Mouse (Mus musculus) liver, postnatal 0 days (tissue): ENCODE results near the gene Tbc1d10c.

Experiments
- CTCF ChIP-seq: sonication (generic); IDR thresholded peaks from 2 replicates; pipeline ENCODE4 v1.5.1; 2016; ENCODE audit warnings: antibody characterized with exemption, low read depth
- EP300 ChIP-seq: IDR thresholded peaks from 2 replicates; pipeline ENCODE4 v1.6.1; 2016; ENCODE audit warnings: antibody characterized with exemption, low read depth, mild to moderate bottlenecking

DNA sequence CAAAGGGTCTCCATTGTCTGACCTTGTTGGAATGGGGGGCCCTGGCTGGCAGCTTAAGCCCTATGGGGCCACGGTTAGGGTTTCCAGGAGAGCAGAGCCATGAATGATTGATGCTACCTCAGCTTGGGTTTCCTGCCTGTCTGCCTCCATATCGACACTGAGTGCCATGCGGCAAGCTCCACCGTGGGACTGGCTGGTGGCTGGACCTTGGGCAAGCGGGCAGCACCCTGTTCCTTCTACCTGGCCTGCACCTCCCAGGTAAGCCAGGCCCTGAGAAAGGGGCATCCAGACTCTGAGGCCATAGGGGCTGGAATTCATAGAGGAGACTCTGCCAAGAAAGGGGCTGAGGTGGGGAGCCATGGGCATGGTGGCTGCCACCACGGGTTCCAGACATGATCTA is 50.9 kb downstream of the Tbc1d10c start:
- no peak for TF ChIP-seq CTCF
- TF ChIP-seq EP300 = no peak
